Mouse (Mus musculus): ENCODE data around the gene Lrmda.

Gene Lrmda

DNA sequence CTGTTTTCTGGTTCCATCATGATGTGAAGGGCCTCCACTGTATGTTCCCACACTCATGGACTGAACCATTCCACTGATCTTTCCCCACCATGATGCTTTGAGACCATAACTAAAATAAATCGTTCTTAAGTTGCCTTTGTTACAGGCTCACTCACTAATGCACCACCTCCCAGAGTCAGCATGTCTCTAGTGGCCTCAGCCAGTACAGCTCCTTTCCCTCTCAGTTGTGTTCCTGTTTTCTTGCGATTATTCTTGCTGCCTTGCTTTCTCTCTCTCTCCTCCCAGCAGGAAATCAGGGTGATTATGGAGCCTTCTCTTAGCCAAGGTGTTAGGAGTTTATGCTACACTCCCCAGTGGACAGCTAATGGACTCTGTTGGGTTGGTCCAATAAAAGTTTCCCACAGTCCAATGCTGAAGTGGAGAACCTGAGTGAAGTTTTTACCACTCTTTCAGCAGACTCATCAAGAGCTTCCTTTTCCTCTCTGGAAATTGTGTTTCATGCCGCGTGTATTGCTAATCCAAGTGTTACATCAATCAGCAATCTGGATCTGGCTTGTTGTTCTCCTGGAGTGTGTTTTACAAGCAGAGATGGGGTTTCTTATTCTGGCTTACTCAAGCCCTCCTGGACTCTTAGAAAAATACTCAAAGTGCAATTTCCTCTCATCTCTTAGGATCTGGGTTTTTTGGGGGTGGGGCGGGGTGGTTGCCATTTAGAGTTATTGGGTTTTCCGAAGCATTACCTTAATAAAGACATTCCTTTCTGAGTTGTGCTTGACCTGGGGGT, 490.4 kb downstream of the Lrmda start:
- no peak for DNase-seq (ENCODE audit: low spot score)

- no peak for DNase-seq (ENCODE audit: low spot score)
Measured at GRCm38 (mm10) chr14:22510531-22510785, 490.9 kb downstream of the Lrmda start.

- DNase-seq (ENCODE audit: low spot score) = peak; percentile 45
Measured at GRCm38 (mm10) chr14:22514362-22515084, 495.0 kb downstream of the Lrmda start.

- DNase-seq (ENCODE audit: low spot score) = no peak
Measured at GRCm38 (mm10) chr14:22530706-22531105, 511.2 kb downstream of the Lrmda start.

DNA sequence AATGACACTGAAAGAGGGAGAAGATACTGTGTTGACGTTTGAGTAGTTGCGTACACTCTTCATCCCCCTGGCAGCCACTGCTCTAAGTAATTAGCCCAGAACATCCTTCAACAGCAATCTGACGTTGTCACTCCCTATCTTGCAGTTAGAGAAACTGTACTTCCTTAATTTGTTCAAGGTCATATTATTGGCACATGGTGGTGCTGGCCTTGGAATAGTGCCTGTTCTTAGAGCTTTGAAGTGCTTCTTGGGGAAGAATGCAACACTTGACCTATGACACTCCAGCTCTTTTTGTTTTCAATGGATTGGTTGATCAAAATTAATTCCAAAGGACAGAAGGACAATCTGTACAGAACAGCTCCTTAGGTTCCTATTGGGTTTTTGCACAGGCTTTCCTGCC, 514.0 kb downstream of the Lrmda start:
- DNase-seq (ENCODE audit: low spot score) = no peak

DNA sequence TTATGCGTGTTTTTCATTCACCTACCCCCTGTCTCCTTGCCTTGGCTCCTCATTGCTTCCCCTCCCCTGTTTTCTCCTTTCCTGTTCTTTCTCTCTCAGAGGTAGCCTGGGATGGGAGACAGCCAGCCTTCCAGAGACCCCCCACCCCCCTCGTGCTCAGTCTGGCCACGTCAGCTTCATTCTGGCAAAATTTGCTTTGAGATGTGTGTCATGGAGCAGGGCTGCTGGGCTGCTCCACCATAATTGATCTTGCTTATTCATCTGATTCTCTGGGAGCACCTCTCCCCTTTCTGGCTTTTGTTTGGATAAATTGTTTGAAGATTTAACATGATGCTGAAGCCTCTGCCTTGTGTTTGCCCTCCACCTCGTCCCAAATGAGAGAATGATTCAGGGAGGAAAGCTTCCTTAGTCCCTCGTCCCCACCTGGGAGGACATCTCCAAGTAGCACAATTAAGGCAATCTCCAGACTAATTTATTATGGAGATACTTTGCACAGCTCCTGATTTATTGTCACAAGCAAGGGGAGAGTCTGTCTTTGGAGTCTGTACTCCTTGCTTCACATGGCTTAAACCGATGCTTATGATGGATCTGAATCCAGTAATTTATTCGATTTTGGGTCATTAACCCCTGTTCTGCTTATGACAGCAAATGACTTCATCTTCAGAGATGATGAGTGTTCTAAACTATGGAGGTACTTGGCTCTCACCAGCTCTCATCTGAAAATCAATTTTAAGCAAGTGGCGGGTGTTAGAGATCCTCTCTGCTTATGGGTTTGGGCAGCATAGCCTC, 526.6 kb downstream of the Lrmda start:
- DNase-seq (ENCODE audit: low spot score) = no peak

DNA sequence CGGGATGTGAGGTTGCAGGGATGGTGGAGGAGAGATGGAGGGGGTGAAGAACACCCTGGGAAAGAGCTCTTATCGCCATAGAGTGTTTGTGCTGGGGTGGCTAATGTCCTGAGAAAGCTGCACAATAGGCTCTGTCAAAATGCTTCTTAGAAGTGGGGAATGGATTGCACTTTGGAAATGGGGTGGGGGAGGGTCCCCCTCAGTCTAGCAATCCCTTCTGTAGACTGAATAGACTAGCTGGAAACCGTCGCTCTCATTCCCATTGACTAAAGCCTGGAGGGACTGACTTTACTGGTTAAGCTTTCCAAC, 527.1 kb downstream of the Lrmda start:
- DNase-seq (ENCODE audit: low spot score) = no peak

GRCm38 (mm10) chr14:22548286-22548685, 528.8 kb downstream of the Lrmda start:
- DNase-seq (ENCODE audit: low spot score) = no peak

- DNase-seq (ENCODE audit: low spot score) = no peak
Measured at GRCm38 (mm10) chr14:22549166-22549565, 529.7 kb downstream of the Lrmda start.

DNA sequence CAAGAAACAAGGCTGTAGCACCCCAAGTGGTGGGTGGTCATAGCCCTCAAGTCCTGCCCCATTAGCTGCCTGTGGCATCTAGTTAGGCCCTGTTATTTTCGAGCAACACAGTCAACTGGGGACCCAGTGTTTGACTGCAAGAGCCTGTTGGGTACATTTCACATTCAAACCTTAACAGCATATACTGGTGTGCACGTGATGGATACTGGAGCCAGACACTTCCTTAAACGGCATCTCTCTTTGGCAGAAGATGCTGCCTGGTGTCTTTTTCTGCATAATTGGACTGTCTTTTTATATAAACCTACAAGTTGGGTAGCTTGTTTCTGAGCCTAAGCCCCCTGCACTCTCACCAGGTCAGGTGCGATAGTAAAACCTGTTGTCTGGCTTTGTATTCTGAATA, 532.8 kb downstream of the Lrmda start:
- DNase-seq (ENCODE audit: low spot score) = no peak

- no peak for DNase-seq (ENCODE audit: low spot score)
Measured at GRCm38 (mm10) chr14:22552841-22553240, 533.3 kb downstream of the Lrmda start.

DNA sequence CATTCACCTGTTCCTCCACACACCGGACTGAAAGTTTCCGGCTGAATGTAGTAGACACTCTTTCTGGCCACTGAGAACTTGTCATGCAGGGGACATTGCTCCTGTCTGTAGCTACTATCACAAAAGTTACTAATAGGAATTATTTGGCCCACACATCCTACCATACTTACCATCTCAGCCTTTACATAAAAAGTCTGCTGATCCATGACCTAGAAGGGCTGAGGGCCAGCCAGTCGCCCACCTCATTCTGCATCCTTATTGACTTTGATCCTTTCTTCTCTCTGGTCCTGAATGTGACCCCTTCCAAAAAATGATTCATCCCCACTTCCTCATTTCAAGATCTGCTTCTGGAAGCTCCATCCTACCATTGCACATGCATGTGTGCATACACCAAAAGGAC, 534.2 kb downstream of the Lrmda start:
- DNase-seq (ENCODE audit: low spot score) = no peak

- no peak for DNase-seq (ENCODE audit: low spot score)
Measured at GRCm38 (mm10) chr14:22572486-22572885, 553.0 kb downstream of the Lrmda start.

DNA sequence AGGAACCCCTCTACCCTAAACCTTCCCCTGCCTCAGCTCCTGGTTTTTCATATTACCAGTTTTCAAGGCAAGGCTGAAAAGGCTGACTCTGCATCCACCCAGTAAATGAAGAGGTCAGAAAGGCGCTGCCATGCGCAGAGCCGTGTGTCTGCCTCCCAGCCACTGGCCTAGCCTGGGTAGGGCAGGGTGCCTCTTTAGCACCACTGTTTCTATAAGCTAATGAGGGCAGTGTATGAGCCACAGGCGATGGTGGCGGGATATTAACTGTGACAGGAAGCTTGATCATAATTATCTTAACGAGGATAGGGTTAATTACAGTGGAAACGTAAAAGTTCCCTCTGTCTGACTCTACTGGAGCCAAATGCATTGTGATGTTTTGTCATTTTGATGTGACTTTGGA, 554.1 kb downstream of the Lrmda start:
- DNase-seq (ENCODE audit: low spot score) = no peak

GRCm38 (mm10) chr14:22574006-22574405, 554.5 kb downstream of the Lrmda start:
- DNase-seq (ENCODE audit: low spot score) = no peak

DNA sequence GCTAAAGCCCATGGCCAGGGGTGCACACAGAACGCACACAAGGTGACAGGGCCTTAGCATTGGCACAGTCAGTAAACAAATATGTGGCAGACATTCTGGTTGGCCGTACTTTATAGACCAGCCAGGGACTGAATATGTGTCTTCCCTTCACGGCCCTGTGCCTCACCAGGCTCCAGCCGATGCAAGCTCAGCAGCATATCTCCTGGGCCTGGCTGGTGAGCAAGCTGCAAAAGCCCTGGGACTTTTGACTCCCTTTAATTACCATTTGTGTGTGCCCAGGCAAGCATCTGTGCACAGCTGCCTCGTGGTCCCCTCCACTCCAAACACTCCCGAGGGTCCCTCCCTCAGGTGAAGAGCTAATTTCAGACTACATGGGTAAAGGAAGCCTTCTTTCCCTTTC, 556.9 kb downstream of the Lrmda start:
- no peak for DNase-seq (ENCODE audit: low spot score)

DNA sequence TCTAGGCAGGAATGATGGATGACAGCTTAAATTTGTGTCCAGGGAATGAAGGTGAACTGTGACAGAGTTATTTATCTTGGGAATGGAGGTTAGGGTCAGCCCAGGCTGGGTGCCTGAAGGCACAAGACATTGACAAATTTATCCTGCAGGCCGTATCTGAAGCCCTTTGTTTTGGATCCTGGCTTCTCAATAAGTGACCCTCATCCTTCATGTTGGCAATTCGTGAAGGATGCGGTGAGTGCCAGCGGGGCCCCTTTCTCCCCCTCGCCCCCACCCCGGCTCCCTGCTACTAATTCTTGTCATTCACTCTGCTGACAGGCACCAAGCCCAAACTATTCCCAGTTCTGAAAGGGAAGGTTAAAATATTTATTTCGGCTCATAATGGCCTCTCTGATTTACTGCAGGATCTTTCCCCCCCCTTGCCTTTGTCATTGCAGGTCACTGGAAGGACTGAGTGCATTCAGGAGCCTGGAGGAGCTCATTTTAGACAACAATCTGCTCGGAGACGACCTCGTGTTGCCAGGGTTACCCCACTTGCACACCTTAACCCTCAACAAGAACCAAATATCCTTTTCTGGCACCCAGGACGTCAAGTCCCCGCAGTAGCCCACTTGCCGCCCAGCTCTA, 558.0 kb downstream of the Lrmda start:
- DNase-seq (ENCODE audit: low spot score) = no peak

- DNase-seq (ENCODE audit: low spot score) = peak; percentile 90
Measured at GRCm38 (mm10) chr14:22578224-22578623, 558.7 kb downstream of the Lrmda start.

GRCm38 (mm10) chr14:22578986-22579385, 559.5 kb downstream of the Lrmda start:
- DNase-seq (ENCODE audit: low spot score) = no peak

DNA sequence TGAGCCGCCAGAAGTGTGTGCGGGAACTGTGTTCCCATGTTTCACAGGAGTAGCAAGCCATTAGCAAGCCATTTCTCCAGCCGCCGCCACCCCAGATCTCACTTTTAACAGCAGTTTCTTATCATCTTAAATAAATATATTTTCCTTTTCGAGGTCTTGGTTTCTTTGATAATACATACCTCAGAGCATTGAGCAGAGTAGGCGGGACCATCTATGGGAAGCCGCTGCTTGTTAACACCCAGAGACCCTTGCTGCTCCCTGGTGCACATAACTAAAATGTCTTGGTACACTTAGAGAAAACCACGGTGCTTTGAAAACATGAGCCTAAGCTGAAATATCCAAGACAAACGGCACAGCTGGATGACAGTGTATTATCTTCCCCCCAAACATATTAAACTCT, 562.6 kb downstream of the Lrmda start:
- no peak for DNase-seq (ENCODE audit: low spot score)

GRCm38 (mm10) chr14:22586281-22586680, 566.8 kb downstream of the Lrmda start:
- DNase-seq (ENCODE audit: low spot score) = no peak

DNA sequence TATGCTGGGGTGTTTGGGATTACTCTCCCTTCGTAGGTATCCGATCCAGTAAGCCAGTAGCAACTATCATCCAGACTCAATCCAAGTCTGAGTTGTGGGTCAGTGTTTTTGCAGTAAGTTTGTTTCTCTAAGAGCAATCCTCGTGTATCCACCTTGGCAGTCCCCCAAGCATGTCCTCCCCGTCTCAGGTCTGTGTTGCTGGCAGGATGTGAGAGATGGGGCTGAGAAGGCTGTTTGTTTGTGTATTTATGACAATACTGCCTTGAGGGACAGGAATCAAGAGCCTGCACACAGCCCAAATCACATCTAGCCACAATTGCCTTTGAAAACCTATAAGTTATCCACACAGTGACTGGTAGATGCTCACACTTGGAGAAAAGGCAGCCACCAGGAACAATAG, 567.3 kb downstream of the Lrmda start:
- no peak for DNase-seq (ENCODE audit: low spot score)
